Mouse (Mus musculus) spleen, adult 2 months (tissue): ENCODE data around the gene Spice1.

Experiments
- CTCF ChIP-seq: fragments of 200-500 bp; IDR thresholded peaks from 2 replicates; pipeline ENCODE4 v1.5.1; 2011; ENCODE audit warnings: mild to moderate bottlenecking, inconsistent platforms; ENCODE audit not compliant: insufficient read depth, insufficient read length, insufficient replicate concordance; ENCODE audit errors: extremely low read depth
- POLR2A ChIP-seq: fragments of 200-500 bp; IDR thresholded peaks from 2 replicates; pipeline ENCODE4 v1.6.1; 2011; ENCODE audit warnings: low read depth, low read length, inconsistent platforms

- TF ChIP-seq POLR2A: no peak
- no peak for TF ChIP-seq CTCF
Measured at GRCm38 (mm10) chr16:44302126-44302892, 44.6 kb upstream of the Spice1 start.
